Mouse (Mus musculus): ENCODE results near the gene Uimc1.
A peak's percentile ranks its signal among the peaks of the same experiment; 100 is the strongest.

Gene Uimc1

GRCm38 (mm10) chr13:55099726-55100478 lies at the start of gene Uimc1:
TSS of gene Uimc1 (minus strand) at chr13:55100300.
- DNase-seq = peak; percentile 68

- DNase-seq = no peak
Observed at GRCm38 (mm10) chr13:55140271-55140670, 40.2 kb upstream of the Uimc1 start.

GRCm38 (mm10) chr13:55135382-55135781 lies 35.3 kb upstream of the Uimc1 start:
- peak; percentile 17 for DNase-seq

- DNase-seq = no peak
Observed at GRCm38 (mm10) chr13:55133448-55133847, 33.3 kb upstream of the Uimc1 start, which contains the start of gene Gm17617. TSS of gene Gm17617 (minus strand) at chr13:55133548.

- DNase-seq = no peak
Observed at GRCm38 (mm10) chr13:55124903-55125302, 24.8 kb upstream of the Uimc1 start.

- DNase-seq = no peak
Observed at GRCm38 (mm10) chr13:55114375-55114774, 14.3 kb upstream of the Uimc1 start.

GRCm38 (mm10) chr13:55107694-55108093 lies 7.6 kb upstream of the Uimc1 start:
- no peak for DNase-seq

- no peak for DNase-seq
Observed at GRCm38 (mm10) chr13:55107116-55107515, 7.0 kb upstream of the Uimc1 start.

- DNase-seq = peak; percentile 39
Observed at GRCm38 (mm10) chr13:55105953-55106691, 6.0 kb upstream of the Uimc1 start.

GRCm38 (mm10) chr13:55105045-55105952 lies 5.2 kb upstream of the Uimc1 start, which contains the start of gene Zfp346:
TSS of gene Zfp346 (plus strand) at chr13:55105311.
- DNase-seq = peak; percentile 98

GRCm38 (mm10) chr13:55103351-55103750 lies 3.3 kb upstream of the Uimc1 start:
- peak; percentile 28 for DNase-seq

GRCm38 (mm10) chr13:55102366-55102765 lies 2.3 kb upstream of the Uimc1 start:
- no peak for DNase-seq

GRCm38 (mm10) chr13:55101627-55102026 lies 1.5 kb upstream of the Uimc1 start:
- DNase-seq = peak; percentile 21

- peak; percentile 56 for DNase-seq
Observed at GRCm38 (mm10) chr13:55099066-55099725, 904 bp downstream of the Uimc1 start.

GRCm38 (mm10) chr13:55097841-55098240 lies 2.3 kb downstream of the Uimc1 start:
- peak; percentile 20 for DNase-seq

GRCm38 (mm10) chr13:55092588-55092987 lies 7.5 kb downstream of the Uimc1 start:
- DNase-seq = no peak

- DNase-seq = no peak
Observed at GRCm38 (mm10) chr13:55075597-55075996, 24.5 kb downstream of the Uimc1 start.

- peak; percentile 56 for DNase-seq
Observed at GRCm38 (mm10) chr13:55071322-55071721, 28.8 kb downstream of the Uimc1 start.

GRCm38 (mm10) chr13:55069719-55070118 lies 30.4 kb downstream of the Uimc1 start:
- no peak for DNase-seq

GRCm38 (mm10) chr13:55063276-55063675 lies 36.8 kb downstream of the Uimc1 start:
- DNase-seq = no peak

- DNase-seq = peak; percentile 11
Observed at GRCm38 (mm10) chr13:55058042-55058441, 42.1 kb downstream of the Uimc1 start.

GRCm38 (mm10) chr13:55047706-55048105 lies 52.4 kb downstream of the Uimc1 start:
- DNase-seq = no peak
